Mouse (Mus musculus) A20 (cell line): ENCODE measurements around the gene Kif1a.
"Not testable (repeated sequence)": the region's sequence is repeated elsewhere in the genome, so short reads cannot be mapped to it uniquely, and the experiment has no call there.

Source experiments
- DNase-seq: peaks from one replicate; pipeline ENCODE4 v3.0.0-alpha.2; 2011; ENCODE audit warnings: low read depth, low spot score

Gene Kif1a

GRCm38 (mm10) chr1:92970791-92971190 is 131.0 kb downstream of the Kif1a start:
- DNase-seq = not testable (repeated sequence)
